In genomic region chr14:12300275-12300674, GRCm38 (mm10) we compare ENCODE assay signal across 19 mouse cellular contexts. TPM values are rescaled to one million over a fixed set of nuclear protein-coding genes. Genes with fewer than 3 reads are reported as not detected.
"Had no signal": no experiment of that assay in that cellular context is flagged by ENCODE, and none has a peak within 500 bp of the region (broad histone marks: within the 10 kb centered on the region; RNA-seq: fewer than 3 reads in every experiment).

No protein-coding gene starts in this region.

- H3K9ac ChIP-seq: limb, embryonic 12.5 days; limb, embryonic 15.5 days; liver, embryonic 14.5 days; liver, postnatal 0 days; lung, embryonic 14.5 days; neural tube, embryonic 12.5 days; neural tube, embryonic 15.5 days; stomach, embryonic 15.5 days had no signal

- ATAC-seq: liver, postnatal 0 days; lung, postnatal 0 days had no signal

- H3K27ac ChIP-seq: limb, embryonic 12.5 days; limb, embryonic 15.5 days; liver, embryonic 14.5 days; macrophage; neural tube, embryonic 12.5 days; neural tube, embryonic 15.5 days; stomach, embryonic 15.5 days had no signal

- H3K4me3 ChIP-seq: limb, embryonic 12.5 days; limb, embryonic 15.5 days; neural tube, embryonic 12.5 days; neural tube, embryonic 15.5 days; stomach, embryonic 15.5 days had no signal

- DNase-seq: kidney, postnatal 14 days; liver, postnatal 0 days; right cerebral cortex, postnatal 25 days; spleen, adult 18-20 months; thymus, postnatal 36 days had no signal

- H3K9me3 ChIP-seq: limb, embryonic 12.5 days; limb, embryonic 15.5 days; neural tube, embryonic 12.5 days; neural tube, embryonic 15.5 days; stomach, embryonic 15.5 days had no signal

- H3K36me3 ChIP-seq: limb, embryonic 12.5 days; neural tube, embryonic 12.5 days; stomach, embryonic 15.5 days had no signal

- H3K4me2 ChIP-seq: limb, embryonic 12.5 days; limb, embryonic 15.5 days; liver, embryonic 11.5 days; lung, embryonic 14.5 days; neural tube, embryonic 12.5 days; neural tube, embryonic 15.5 days; stomach, embryonic 15.5 days had no signal

- H3K27me3 ChIP-seq: limb, embryonic 12.5 days; limb, embryonic 15.5 days; neural tube, embryonic 12.5 days; neural tube, embryonic 15.5 days; stomach, embryonic 15.5 days had no signal

- H3K4me1 ChIP-seq: limb, embryonic 12.5 days; limb, embryonic 15.5 days; neural tube, embryonic 12.5 days; neural tube, embryonic 15.5 days; stomach, embryonic 15.5 days had no signal

RNA-seq across cellular contexts. Expression of gene Gm49355, which starts 16.5 kb away (rescaled TPM):
- total RNA-seq: left cerebral cortex, postnatal 4 days; megakaryocyte, adult 5-6 weeks had no signal

RNA-seq across cellular contexts. Expression of gene Fezf2, which starts 47.7 kb away (rescaled TPM):
- total RNA-seq: megakaryocyte, adult 5-6 weeks had no signal
- polyA plus RNA-seq: kidney, embryonic 16.5 days; limb, embryonic 15.5 days; liver, embryonic 14.5 days; liver, postnatal 0 days; lung, embryonic 14.5 days; lung, postnatal 0 days; macrophage; neural tube, embryonic 12.5 days; neural tube, embryonic 15.5 days; stomach, embryonic 15.5 days; urinary bladder, adult 2 months had no signal
